Mouse (Mus musculus) heart, postnatal 14 days (tissue): ENCODE measurements around the gene Polr2c. TPM values are rescaled to one million over a fixed set of nuclear protein-coding genes. Genes with fewer than 3 reads are reported as not detected.

Experiments
- DNase-seq, 2 experiments: peaks; one replicate each; pipeline ENCODE4 v3.0.0; 2021 to 2022
- intact Hi-C: fragments of 180-260 bp; cut with DNase I; formaldehyde crosslinking; loops from one replicate; pipeline ENCODE4 v1.15.1; 2025
- total RNA-seq, 2 experiments: library from RNA; stranded (reverse); gene quantifications; 2 replicates each; pipeline ENCODE4 v1.2.3; 2021

Polr2c gene
- total RNA-seq, 2 experiments from 2014 or later, result 65.4 to 65.8 TPM

- no peak for DNase-seq
Observed at GRCm38 (mm10) chr8:94875096-94875870, 18.0 kb downstream of the Polr2c start.

DNA sequence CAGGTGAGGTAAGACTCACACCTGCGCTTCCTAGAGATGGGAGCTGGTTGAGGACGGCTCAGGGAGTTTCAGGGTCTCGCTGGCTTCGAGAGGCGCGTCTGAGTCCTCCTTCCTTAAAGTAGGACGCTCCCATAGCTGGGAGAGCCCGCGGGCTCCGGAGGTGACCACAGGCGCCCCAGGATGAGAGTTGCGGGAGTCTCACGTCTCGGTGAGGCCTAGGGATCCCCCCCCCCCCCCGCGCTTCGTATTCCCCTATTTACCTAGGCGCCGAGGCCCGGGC lies 18.6 kb downstream of the Polr2c start:
- intact Hi-C loops, result loop anchor here (5.0 kb wide), 1 partner anchor 126 kb away; no protein-coding TSS in a partner anchor
- no peak for DNase-seq

More at GRCm38 (mm10) chr8:94875096-94875870, 18.0 kb downstream of the Polr2c start:
- intact Hi-C loops, result loop anchor here (5.0 kb wide), 1 partner anchor 127 kb away; no protein-coding TSS in a partner anchor

DNA sequence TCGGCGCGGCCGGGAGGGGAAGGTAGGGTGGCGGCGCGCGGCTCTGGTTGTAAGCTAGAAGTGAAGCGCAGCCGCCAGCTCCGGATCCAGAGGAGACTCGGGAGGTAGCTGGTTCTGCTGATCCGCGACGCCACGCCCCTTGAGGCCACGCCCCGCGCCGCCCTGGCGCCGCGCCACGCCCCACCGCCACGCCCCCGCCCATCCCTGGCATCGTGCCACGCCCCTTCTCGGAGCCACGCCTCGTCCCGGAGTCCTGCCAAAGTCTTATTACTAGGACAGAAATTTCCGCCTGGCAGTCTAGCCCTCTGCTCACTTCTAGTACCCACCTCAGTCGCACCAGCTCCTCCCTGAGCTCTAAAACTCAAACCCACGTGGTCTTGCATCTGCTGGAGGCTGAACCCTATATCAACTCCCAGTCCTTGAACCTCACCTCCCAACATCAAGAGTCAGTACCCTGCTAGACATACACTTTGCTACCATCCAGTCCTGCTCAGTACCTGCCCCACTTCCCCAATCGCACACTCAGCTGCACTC lies 19.0 kb downstream of the Polr2c start, which contains the start of gene Dok4:
Dok4 (minus strand) TSS at position 134 of the 534 bp plus-strand sequence.
- intact Hi-C loops, result loop anchor here (5.0 kb wide), 1 partner anchor 126 kb away; no protein-coding TSS in a partner anchor
- DNase-seq, result peak; percentile 91 to 94

GRCm38 (mm10) chr8:94876820-94877219 lies 19.6 kb downstream of the Polr2c start:
- intact Hi-C loops, result loop anchor here (5.0 kb wide), 1 partner anchor 125 kb away; no protein-coding TSS in a partner anchor
- no peak for DNase-seq

GRCm38 (mm10) chr8:94880742-94881141 lies 23.5 kb downstream of the Polr2c start:
- DNase-seq, result no peak
- intact Hi-C loops, result no loop called here

DNA sequence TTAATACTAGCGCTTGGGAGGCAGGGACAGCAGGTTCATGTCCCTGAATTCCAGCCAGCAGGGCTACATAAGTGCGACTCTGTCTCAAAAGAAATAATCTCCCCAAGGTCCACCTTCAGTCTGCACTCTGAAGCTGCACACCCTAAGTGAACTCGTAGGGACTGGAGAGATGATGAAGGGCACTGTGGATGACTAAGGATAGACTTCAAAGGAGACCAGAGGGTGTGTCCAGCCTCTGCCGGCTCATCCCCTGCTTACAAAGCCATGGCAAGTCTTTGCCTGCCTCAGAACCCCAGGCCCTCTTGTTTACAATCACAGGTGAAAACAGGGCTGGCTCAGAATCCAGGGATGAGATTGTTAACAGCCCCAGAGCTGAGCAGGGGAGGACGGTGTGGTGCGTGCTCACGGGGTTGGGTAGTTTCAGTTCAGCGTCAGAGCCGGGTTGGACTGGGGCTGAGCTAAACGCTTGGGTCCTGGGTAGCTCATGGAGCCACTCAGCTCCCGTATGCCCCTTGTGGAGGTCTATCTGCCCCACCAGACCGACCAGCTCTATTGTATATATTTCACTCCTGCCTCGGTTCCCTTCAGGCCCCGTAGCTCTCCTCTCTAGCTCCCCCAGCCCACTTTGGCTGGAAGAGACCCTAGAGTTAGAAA lies 31.3 kb downstream of the Polr2c start:
- intact Hi-C loops, result no loop called here
- DNase-seq, result no peak

GRCm38 (mm10) chr8:94892917-94893316 lies 35.7 kb downstream of the Polr2c start:
- intact Hi-C loops, result no loop called here
- DNase-seq, result no peak

DNA sequence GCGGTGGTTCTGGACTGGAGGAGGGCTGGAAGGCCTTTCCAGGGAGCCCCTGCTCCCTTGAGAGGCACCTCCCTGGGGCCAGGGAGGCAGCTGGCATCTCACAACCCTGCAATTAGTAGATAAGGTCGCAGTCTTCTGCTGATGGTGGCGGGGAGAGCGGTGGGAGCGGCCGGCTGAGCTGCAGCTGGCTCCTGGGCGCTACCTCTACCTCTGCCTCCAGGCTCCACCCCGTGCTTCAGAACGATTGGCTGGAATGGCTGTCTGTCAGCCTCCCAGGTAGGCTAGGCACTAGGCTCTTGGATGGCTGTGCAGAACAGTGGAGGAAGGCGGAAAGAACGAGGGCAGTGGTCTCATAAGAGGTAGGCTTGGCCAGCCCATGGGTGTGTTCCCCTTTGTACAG lies 42.0 kb downstream of the Polr2c start:
- DNase-seq, result peak in 1 of 2 experiments; percentile 40
- intact Hi-C loops, result no loop called here

DNA sequence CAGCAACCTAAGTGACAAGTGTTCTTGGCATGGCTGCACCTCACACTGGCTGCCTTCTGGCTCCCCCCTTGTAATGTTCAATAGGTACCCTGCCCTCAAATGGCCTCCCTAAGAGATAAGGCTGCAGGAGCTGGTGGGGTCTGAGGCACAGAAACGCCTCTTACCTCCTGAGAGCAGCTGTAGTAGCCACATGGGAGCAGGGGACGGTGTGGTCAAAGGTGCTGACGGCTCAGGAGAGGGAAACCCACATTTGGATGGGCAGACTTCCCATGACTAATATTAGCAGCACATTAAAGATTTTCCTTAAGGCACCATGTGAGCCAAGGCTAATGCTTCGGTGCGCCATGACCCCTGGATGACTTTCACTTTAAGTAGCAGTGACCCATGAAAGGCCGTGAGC lies 43.4 kb downstream of the Polr2c start:
- intact Hi-C loops, result no loop called here
- peak in 1 of 2 experiments; percentile 26 for DNase-seq

GRCm38 (mm10) chr8:94901031-94901430 lies 43.8 kb downstream of the Polr2c start:
- peak in 1 of 2 experiments; percentile 32 for DNase-seq
- intact Hi-C loops, result no loop called here

DNA sequence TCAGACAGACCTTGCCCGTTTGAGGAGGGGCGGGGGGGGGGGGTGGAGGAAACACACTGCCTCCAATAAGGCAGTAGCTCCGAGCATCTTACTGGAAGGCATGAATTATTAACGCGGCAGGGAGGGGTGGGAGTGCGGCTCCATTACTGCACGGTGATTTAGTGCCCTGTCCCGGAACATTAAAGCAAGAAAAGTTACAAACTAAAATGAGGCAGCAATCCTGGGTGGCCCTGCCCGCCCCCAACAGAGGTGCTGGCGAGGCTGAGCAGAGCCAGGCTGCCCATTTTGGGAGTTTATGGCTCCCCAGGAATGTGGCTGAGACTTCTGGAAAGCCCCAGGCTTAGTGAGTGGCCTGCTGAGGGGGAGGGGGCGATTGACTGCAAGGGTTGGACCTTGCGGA lies 46.5 kb downstream of the Polr2c start:
- intact Hi-C loops, result no loop called here
- DNase-seq, result no peak

DNA sequence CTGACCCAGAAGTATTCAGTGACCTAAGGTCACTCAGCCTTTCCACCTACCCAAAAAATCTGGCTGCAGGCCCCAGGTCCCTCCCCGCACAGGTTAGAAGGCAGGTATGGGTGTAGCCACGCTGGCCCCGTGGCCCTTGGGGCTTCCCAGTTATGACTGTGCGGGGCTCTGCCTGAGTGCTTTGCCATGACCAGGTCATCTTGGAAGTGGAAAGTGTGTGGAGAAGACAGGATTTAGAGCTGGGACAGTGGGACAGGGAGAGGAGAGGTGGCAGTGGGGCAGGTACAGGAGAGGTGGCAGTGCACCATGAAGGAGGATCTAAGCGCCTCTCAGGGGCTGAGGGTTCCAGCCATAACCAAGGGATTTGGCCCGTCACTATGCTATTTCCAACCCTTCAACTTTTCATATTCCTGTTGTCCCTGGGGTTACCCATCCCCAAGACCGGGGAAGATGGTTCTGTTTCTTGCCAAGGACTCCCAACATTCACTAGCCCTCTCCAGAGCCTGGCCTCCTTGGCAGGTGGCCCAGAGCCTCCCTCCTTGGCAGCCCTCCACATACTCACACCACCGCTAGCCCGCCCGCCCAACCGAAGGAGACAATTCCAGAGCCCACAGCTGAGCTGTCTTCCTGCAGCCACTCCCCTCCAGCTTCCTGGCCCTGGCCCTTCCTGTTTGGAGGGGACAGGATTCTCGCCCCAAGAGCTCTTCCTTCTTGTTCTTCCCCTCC lies 47.4 kb downstream of the Polr2c start:
- DNase-seq, result peak; percentile 90 to 93
- intact Hi-C loops, result no loop called here

DNA sequence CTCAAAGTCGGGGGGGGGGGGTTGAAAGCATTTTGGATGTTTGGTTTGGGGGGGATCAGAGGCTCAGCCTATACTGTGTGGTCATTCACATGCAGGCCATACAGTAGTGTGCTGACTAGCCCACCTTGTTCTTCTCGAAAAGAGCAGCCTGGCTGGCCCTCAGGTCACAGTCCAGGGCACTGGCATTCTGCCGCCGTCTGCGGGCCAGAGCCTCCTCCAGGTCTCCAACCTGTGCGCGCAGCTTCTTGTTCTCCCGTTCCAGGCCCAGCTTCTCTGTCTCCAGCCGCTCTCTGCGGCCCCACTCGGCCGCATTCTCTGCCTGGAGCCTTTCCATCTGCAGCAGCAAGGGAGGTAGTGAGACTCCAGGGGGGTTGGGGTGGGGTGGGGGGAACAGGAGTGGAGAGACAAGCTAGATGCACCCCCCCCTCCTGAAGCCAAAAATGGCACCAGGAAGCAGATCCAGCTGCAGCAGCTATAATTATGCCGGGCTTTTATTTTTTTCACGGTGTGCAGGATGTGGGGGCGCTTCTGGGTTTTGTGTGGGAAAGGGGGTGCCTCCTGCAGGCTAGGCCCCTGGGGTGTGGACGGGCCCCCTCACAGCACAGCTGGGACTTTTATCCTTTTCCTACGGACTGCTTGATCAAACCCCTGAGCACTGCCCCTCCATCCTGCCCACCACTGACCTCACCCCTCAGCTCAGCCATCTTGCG lies 50.5 kb downstream of the Polr2c start:
- DNase-seq, result peak in 1 of 2 experiments; percentile 29
- intact Hi-C loops, result loop anchor here (2.0 kb wide), 3 partner anchors 85 to 203 kb away; no protein-coding TSS in a partner anchor

DNA sequence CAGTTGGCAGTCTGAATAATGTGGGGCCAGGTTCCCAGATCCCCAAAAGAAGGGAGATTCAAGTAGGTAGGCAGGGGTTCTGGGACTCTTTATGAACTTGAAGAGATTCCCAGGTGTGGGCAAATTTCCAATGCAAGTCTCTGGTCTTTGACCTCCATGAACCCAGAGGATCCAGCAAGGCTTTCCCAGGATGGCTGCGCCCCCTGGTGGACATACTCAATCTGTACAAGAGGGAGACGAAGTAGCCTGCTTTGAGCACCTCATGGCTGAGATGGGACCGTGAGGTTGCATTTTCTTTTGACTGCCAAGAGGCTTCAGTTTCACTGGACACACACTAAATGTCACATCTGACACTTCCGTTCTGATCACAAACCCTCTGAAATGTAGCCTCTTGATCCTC lies 51.6 kb downstream of the Polr2c start:
- intact Hi-C loops, result loop anchor here (1.0 to 2.0 kb wide), 4 partner anchors 35 to 204 kb away; no protein-coding TSS in a partner anchor
- peak; percentile 87 to 94 for DNase-seq

DNA sequence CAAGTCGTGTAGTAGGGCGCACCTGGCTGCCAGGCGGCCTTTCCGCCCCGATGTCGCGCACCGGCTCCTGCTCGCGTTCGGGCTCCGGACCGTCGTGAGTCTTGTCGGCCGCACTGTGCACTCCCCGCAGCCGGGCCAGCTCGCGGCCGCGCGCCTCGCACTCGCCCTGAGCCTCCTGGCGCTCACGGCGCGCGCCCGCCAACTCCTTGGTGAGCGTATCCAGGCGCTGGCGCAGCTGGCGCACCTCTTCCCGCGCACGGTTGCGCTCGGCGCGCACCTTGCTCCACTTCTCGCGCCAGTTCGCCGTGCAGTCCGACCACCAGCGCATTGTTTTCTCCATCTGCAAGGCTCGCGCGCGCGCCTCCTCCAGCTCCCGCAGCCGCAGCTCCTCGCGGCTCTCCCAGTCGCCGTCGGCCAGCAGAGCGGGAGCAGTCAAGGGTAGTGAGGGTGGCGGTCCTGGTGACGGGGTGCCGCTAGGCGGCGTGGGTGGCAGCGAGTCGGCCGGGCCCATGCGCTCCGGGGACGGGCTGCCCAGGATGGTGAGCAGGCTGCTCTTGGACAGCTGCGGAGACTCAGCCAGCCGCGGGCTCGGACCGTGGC lies 55.9 kb downstream of the Polr2c start:
- DNase-seq, result peak; percentile 64 to 73
- intact Hi-C loops, result loop anchor here (10.0 kb wide), 1 partner anchor 308 kb away; the partner anchor contains the start of genes Fam192a and Rspry1

DNA sequence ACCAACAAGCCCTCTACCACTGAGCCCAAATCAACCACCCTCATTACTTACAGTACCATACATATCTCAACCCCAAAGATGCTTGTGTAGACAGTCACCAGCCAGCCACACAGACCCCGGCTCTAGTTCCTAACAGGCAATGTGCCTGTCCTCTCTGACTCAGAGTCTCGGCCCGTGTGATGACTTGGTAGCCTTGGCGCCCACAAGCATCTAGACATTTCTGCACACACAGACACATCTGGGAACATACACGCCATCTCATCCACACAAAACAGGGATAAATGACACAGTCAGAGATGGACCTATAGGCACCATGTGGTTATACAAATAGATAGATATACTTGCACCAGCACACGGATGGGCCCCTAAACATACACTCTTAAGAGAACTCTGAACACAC lies 57.0 kb downstream of the Polr2c start:
- no peak for DNase-seq
- intact Hi-C loops, result loop anchor here (10.0 kb wide), 1 partner anchor 309 kb away; the partner anchor contains the start of genes Fam192a and Rspry1

DNA sequence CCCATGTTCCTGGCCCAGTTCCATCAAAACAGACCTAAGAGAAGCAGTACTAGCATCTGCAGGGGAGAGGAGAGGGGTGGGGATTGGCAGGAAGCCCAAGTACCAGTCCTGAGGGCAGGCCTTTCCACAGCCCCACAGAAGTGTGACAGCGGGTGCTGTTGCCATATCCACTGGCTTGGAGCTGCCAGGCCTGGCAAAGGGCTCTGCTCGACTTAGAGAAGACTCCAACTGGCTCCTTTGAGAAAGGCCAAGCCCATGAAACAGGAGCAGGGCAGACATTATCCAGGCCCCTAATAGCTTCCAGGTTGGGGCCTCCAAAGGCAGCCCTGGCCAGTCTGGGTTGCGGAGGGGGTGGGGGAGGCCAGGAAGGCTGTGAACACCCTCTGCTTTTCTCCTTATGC lies 57.5 kb downstream of the Polr2c start:
- intact Hi-C loops, result loop anchor here (10.0 kb wide), 1 partner anchor 310 kb away; the partner anchor contains the start of genes Fam192a and Rspry1

DNA sequence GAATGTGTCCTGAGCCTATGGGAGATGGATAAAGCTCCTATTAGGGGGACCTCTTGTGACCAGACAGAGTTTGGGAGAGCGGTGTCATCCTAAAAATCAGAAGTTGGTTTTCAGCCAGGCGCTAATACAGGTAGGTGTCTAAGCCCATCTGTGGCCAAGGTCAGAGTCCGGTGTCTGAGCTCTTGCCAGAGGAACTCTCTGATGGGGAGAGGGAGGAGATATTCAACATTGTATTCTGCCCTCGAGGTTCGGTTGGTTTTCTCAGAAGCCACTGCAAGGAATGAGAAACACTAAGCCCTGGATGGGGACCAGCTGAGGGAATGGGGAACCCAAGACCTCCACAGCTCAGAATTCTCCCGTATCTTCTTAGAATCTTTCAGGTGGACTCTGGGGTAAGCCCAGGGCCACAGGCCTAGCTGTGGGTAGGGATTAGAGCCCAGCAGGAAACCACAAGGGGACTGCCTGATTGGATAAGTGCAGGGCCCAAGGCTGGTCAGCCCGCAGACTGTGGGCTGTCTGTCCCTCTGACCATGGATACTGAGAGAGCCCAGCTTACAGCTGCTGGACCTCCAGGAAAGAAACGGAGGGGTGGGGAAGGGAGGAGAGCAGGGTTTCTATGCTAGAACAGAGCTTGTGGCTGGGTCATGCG lies 59.2 kb downstream of the Polr2c start:
- no peak for DNase-seq
- intact Hi-C loops, result loop anchor here (10.0 kb wide), 1 partner anchor 312 kb away; the partner anchor contains the start of genes Fam192a and Rspry1

More for the DNA sequence above, 57.5 kb downstream of the Polr2c start:
- peak in 1 of 2 experiments; percentile 50 for DNase-seq

DNA sequence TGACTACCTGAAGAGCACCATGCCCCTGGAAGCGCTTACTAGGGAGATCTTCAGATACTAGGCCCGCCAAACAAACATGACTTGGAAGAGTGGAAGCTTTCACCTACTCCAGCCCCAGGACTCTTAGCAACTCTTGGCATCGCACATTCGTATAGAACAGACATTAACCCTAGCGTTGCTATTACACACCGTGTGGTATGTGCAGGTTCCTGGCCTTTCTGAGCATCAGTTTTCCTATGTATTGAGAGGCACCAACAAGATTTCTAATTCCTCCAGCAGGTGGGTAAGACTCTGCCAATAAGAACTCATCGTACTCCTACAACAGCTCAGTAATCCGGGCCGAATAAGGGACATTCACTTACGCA lies 59.7 kb downstream of the Polr2c start:
- intact Hi-C loops, result loop anchor here (10.0 kb wide), 1 partner anchor 312 kb away; the partner anchor contains the start of genes Fam192a and Rspry1
- no peak for DNase-seq
